Mouse (Mus musculus) MEL (cell line): ENCODE results near the gene Fam180a.

Source experiments
- CHD1 ChIP-seq: IDR thresholded peaks from 2 replicates; pipeline ENCODE4 v1.6.1; 2012; ENCODE audit warnings: low read depth, mild to moderate bottlenecking, inconsistent platforms, low read length, improper control_type of control experiment
- CTCF ChIP-seq, 3 experiments: IDR thresholded peaks in 2 of 3; conservative IDR thresholded peaks in 1 of 3; 2 replicates each; pipeline ENCODE4 v1.5.1; 2011 to 2012; ENCODE audit warnings: low read length in 3 of 3, low read depth in 2 of 3, mild to moderate bottlenecking in 2 of 3, improper control_type of control experiment in 1 of 3, inconsistent platforms in 1 of 3, mixed read lengths in 1 of 3, moderate library complexity in 1 of 3; ENCODE audit not compliant: control insufficient read depth in 1 of 3, insufficient read depth in 1 of 3, poor library complexity in 1 of 3, severe bottlenecking in 1 of 3
- GATA1 ChIP-seq: IDR thresholded peaks from 2 replicates; pipeline ENCODE4 v1.6.1; 2011; ENCODE audit warnings: low read depth, low read length, improper control_type of control experiment
- HCFC1 ChIP-seq: IDR thresholded peaks from 2 replicates; pipeline ENCODE4 v1.6.1; 2012; ENCODE audit warnings: low read depth, mild to moderate bottlenecking, inconsistent platforms, low read length, improper control_type of control experiment, moderate library complexity
- POLR2AphosphoS2 ChIP-seq: IDR thresholded peaks from 2 replicates; pipeline ENCODE4 v1.6.1; 2011; ENCODE audit warnings: low read length, improper control_type of control experiment
- POLR2AphosphoS5 ChIP-seq: IDR thresholded peaks from 2 replicates; pipeline ENCODE4 v1.6.1; 2012; ENCODE audit warnings: low read depth, borderline replicate concordance, mild to moderate bottlenecking, inconsistent platforms, low read length, moderate library complexity, mixed read lengths
- ZKSCAN1 ChIP-seq: IDR thresholded peaks from 2 replicates; pipeline ENCODE4 v1.6.1; 2012; ENCODE audit warnings: low read depth, mild to moderate bottlenecking, inconsistent platforms, low read length, improper control_type of control experiment, moderate library complexity

GRCm38 (mm10) chr6:35362596-35362995, 36.7 kb upstream of the Fam180a start:
- TF ChIP-seq CTCF (IDR thresholded peaks at IDR 0.05 in 2 of 3, conservative IDR thresholded peaks at IDR 0.05 in 1 of 3; ENCODE audit: control insufficient read depth in 1 of 3, insufficient read depth in 1 of 3, low read depth in 2 of 3, low read length in 3 of 3, poor library complexity in 1 of 3, severe bottlenecking in 1 of 3) = no peak
- TF ChIP-seq HCFC1 = no peak
- no peak for TF ChIP-seq POLR2AphosphoS5
- no peak for TF ChIP-seq POLR2AphosphoS2
- no peak for TF ChIP-seq GATA1
- TF ChIP-seq CHD1 = no peak
- TF ChIP-seq ZKSCAN1 = no peak
